Mouse (Mus musculus): ENCODE data around the gene Lhb. TPM values are rescaled to one million over a fixed set of nuclear protein-coding genes. Genes with fewer than 3 reads are reported as not detected.
"Not testable (repeated sequence)": the region's sequence is repeated elsewhere in the genome, so short reads cannot be mapped to it uniquely, and the experiment has no call there.

Lhb gene
- polyA plus RNA-seq, 1 experiment from 2014 or later, result not detected

DNA sequence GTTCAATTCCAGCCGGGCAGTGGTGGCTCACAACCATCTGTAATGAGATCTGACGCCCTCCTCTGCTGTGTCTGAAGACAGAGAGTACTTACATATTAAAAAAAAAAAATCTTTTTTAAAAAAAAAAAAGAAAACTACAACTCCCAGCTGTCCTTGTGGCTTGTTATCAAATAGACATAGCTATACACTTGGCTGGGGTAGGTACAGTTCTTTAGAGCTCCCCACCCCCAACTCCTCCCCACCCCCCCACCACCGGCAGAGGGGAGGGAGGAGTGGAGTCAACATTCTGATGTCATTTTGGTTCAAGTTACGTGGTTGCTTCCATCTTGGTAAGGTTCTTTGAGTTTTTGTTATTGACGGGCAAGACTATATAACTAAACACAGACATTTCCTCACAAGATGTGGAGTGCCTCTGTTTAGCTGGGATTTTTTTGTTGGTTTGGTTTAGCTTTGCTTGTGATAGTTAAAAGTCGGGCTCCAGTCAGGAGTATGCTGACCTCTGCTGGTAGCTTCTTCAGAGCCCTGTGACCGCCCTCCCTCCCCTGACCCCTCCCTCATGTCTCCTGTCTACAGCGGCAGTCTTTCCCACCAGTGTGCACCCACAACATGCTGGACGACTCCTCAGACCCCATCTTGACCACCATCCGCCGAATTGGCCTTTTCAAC, 26.8 kb downstream of the Lhb start:
- H3K9me3 ChIP-seq, result no peaks in the 10 kb centered on the region
- peak overlapping the region; percentile 37 for H3K4me3 ChIP-seq
- H3K27me3 ChIP-seq (ENCODE audit: insufficient read depth, poor library complexity, severe bottlenecking), result no peaks in the 10 kb centered on the region
- 21% methylated on average over 11 of the region's 11 CpGs for WGBS
- peak overlapping the region; percentile 47; the same call in 1 of the 2 replicates for H3K27ac ChIP-seq
- H3K4me1 ChIP-seq, result peaks cover 18% of the 10 kb centered on the region
- DNase-seq (ENCODE audit: low spot score), result no peak
- peaks cover 80% of the 10 kb centered on the region for H3K36me3 ChIP-seq

DNA sequence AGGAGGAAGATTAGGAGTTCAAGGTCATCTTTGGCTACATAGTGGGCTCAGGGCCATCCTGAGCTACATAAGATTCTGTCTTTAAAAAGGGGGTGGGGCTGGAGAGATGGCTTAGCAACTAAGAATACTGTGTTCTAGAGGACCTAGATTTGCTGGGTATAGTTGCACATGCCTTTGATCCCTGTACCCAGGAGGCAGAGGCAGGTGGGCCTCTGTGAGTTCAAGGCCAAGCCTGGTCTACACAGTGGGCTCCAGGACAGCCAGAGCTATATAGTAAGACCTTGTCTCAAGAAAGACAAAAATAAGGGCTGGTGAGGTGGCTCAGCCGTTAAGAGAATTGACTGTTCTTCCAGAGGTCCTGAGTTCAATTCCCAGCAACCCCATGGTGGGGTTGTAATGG, 29.4 kb downstream of the Lhb start:
- Histone ChIP-seq H3K9me3 (no peaks in the 10 kb centered on the region), H3K4me3 (no peak overlapping the region), H3K27me3 (ENCODE audit: insufficient read depth, poor library complexity, severe bottlenecking) (no peaks in the 10 kb centered on the region), H3K4me1 (peaks cover 11% of the 10 kb centered on the region; the same call in 1 of the 2 replicates), H3K36me3 (peaks cover 79% of the 10 kb centered on the region), H3K27ac (no peak overlapping the region)
- no peak for DNase-seq (ENCODE audit: low spot score)
- WGBS, result 88% methylated on average over 1 of the region's 1 CpGs

DNA sequence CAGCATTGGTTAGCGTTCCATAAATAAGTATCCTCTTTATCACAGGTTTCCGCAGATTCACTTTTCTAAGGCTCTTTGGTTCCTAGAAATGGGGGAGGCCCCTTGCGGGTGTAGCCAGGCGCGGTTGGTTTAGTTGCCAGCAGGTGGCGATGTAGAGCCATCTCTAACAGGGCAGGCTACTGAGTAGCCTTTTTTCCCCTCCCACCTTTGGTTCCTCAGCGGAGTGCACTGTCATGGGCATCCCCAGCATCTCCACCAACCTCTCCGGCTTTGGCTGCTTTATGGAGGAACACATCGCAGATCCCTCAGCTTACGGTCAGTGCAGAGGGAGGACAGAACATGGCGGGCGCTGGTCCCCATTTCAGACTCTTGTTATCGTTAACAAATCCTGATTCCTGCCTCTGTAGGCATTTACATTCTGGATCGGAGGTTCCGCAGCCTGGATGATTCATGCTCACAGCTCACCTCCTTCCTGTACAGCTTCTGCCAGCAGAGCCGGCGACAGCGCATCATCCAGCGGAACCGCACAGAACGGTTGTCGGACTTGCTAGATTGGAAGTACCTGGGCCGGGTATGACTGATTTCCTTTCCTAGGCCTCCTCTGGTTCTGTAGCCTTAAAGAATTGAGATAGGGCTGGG, 30.8 kb downstream of the Lhb start:
- Histone ChIP-seq H3K36me3 (peaks cover 79% of the 10 kb centered on the region), H3K9me3 (no peaks in the 10 kb centered on the region)
- 52% methylated on average over 23 of the region's 23 CpGs for WGBS

DNA sequence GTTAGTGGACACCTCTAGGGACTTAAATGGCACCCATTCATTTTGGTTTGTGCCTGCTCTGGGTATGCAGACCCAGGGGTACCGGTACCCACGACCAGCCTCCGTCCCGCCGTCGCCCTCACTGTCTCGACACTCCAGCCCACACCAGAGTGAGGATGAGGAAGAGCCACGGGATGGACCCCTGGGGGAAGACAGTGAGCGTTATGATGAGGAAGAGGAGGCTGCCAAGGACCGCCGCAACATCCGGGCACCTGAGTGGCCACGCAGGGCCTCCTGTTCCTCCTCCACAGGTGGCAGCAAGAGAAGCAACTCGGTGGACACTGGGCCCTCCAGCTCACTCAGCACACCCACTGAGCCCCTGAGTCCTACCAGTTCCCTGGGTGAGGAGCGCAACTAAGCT, 34.4 kb downstream of the Lhb start:
- no peak for DNase-seq (ENCODE audit: low spot score)
- Histone ChIP-seq H3K9me3 (no peaks in the 10 kb centered on the region), H3K36me3 (peaks cover 77% of the 10 kb centered on the region), H3K27ac (no peak overlapping the region), H3K27me3 (ENCODE audit: insufficient read depth, poor library complexity, severe bottlenecking) (no peaks in the 10 kb centered on the region), H3K4me1 (peaks cover 29% of the 10 kb centered on the region), H3K4me3 (no peak overlapping the region)
- 84% methylated on average over 15 of the region's 15 CpGs for WGBS

More for the DNA sequence above, 30.8 kb downstream of the Lhb start:
- no peaks in the 10 kb centered on the region for H3K27me3 ChIP-seq (ENCODE audit: insufficient read depth, poor library complexity, severe bottlenecking)
- no peak overlapping the region for H3K4me3 ChIP-seq
- H3K27ac ChIP-seq, result no peak overlapping the region
- peak; percentile 92 for DNase-seq (ENCODE audit: low spot score)
- H3K4me1 ChIP-seq, result peaks cover 14% of the 10 kb centered on the region; the same call in 1 of the 2 replicates

DNA sequence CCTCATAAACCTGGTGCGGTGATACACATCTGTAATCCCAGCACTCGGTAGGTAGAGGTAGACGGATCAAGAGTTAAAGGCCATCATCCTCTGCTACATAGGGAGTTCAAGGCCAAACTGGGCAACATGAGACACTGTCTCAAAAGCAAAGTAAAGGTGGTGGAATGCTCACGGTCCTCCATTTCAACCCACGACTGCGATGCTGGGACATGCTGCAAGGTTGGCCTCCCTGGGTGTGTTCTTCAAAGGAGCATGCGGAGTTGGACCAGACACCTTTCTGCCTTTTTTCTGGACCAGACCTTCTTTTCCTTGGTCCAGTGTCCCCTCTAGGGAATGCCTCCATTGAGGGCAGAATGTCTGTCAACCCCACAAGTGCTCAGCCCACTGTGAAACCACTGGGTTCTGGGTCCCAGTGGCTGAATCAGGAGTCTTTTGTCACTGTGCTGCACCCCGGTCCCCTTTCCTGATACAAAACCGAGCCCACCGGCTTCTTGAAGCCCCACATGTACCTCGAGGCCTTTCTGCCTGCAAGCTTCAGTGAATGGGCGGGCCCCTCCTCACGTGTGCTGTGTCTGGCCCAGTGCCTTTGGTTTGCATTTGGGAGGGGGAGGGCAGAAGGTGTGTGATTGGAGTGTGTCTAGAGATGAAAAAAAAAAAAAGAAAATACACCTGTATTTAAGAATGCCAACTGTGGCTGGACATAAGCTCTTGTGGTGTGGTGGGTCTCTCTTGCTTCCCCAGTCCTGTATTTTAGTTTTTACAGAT, 35.5 kb downstream of the Lhb start:
- peaks cover 75% of the 10 kb centered on the region for H3K36me3 ChIP-seq
- WGBS, result 73% methylated on average over 13 of the region's 13 CpGs
- no peak overlapping the region; the same call in 1 of the 2 replicates for H3K27ac ChIP-seq
- H3K4me1 ChIP-seq, result peaks cover 40% of the 10 kb centered on the region
- DNase-seq (ENCODE audit: low spot score), result no peak
- no peaks in the 10 kb centered on the region for H3K9me3 ChIP-seq
- H3K4me3 ChIP-seq, result no peak overlapping the region
- H3K27me3 ChIP-seq (ENCODE audit: insufficient read depth, poor library complexity, severe bottlenecking), result no peaks in the 10 kb centered on the region

DNA sequence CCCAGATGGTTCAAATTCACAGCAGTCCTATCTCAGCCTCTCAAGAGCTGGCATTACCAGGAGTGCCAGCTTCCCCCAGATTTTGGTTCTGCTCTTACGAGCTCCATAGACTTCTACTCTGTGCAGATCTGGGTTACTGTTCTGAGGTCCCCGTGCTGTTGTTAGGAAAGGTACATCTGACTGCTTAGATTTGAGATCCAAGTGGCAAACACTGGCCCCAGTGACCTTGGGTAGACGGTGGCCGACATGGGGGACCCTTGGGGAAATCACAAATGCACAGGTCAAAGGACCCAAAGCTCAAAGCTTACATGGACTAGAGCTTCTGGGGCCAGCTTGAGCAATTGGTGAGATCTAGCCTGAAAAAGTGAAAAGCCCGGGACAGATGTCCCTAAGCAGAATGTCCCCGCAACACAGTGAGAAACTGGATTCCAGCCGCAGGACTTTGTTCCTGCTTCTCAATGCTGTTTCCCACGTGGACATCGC, 36.1 kb downstream of the Lhb start:
- peak overlapping the region; percentile 43; the same call in 1 of the 2 replicates for H3K27ac ChIP-seq

DNA sequence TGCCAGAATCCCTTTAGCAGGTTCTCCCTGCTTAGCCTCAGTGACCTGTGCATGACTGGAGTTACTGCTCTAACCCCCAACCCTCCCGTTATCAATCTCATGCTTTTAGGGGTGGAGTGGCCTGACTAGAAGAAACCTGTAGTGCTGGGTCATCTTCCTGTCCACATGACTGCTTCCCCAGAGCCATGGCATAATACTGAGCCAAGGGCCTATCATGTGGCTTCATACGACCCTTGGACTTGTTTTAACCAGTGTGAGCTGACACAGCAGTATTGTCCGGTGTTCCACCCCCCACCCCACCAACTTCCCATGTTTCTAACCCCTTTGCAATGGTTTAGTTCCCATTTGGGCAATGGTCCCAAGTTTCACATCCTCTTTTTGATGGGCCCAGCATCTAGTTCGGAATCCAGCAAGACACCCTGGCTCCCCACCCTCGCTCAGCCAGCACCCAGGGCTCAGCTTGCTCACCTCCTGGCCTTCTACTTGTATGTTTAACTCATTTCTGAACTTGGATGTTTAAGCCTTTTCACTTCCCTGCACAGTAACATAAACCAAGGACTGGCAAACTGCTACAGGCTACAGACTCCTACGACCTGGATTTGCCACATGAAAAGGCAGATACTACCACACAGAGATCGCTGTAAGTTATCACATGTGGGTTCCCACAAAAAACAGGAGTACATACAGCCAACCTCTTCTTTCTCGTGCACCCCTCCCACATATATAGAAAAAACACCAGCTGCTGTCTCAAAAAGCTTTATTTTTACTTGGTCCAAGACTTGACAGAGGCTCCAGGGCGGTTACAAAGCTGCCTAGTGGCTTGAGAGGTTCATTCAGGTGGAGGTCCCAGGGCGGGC, 36.8 kb downstream of the Lhb start:
- peaks cover 72% of the 10 kb centered on the region for H3K36me3 ChIP-seq

More for the DNA sequence above, 36.1 kb downstream of the Lhb start:
- peaks cover 73% of the 10 kb centered on the region for H3K36me3 ChIP-seq
- 47% methylated on average over 9 of the region's 9 CpGs for WGBS
- peaks cover 42% of the 10 kb centered on the region for H3K4me1 ChIP-seq
- peak overlapping the region; percentile 79; the same call in 1 of the 2 replicates for H3K4me3 ChIP-seq
- H3K27me3 ChIP-seq (ENCODE audit: insufficient read depth, poor library complexity, severe bottlenecking), result no peaks in the 10 kb centered on the region
- DNase-seq (ENCODE audit: low spot score), result no peak
- H3K9me3 ChIP-seq, result no peaks in the 10 kb centered on the region

DNA sequence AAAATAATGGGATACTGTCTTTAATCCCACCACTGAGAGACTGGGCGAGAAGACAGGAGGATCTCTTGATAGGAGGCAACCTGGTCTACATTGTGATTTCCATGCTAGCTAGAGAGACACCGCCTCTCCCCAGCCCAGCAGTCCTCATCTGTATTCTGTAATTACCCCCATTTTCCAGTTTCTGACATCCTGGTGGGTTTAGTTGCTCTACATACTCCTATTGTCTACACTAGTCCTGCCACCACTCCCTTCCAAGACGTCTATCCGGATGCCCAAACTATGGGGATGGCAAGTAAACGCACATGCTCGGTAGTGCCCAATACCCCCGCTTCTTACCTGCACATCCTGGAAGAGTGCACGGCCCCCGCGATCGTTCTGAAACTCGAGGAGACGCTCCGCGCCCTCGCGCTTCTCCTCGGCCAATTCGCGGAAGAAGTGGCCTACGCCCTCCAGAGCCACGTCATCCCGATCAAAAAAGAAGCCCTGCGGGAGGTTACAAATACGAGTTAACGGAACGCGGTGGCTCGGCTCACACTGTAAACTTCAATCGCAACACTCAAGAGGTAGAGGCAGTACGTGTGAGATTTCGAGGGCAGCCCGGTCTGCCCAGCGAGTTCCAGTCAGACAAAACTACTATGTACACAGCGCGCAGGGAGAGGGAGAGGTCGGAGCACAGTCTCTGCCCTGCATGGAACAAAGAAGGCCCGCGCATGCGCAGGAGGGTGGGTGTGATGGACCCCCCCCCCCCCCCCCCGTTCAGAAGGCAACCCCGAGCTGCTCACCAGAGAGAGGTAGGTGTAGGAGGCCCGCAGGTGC, 38.3 kb downstream of the Lhb start:
- H3K4me3 ChIP-seq, result peak overlapping the region; percentile 79
- no peaks in the 10 kb centered on the region for H3K27me3 ChIP-seq (ENCODE audit: insufficient read depth, poor library complexity, severe bottlenecking)
- no peaks in the 10 kb centered on the region for H3K9me3 ChIP-seq
- peak; percentile 92 for DNase-seq (ENCODE audit: low spot score)
- peak overlapping the region; percentile 94 for H3K27ac ChIP-seq
- peaks cover 43% of the 10 kb centered on the region for H3K4me1 ChIP-seq
- 1% methylated on average over 43 of the region's 43 CpGs for WGBS
- H3K36me3 ChIP-seq, result peaks cover 72% of the 10 kb centered on the region

More for the DNA sequence above, 36.8 kb downstream of the Lhb start:
- no peaks in the 10 kb centered on the region for H3K27me3 ChIP-seq (ENCODE audit: insufficient read depth, poor library complexity, severe bottlenecking)
- H3K9me3 ChIP-seq, result no peaks in the 10 kb centered on the region
- no peak for DNase-seq (ENCODE audit: low spot score)
- peaks cover 43% of the 10 kb centered on the region for H3K4me1 ChIP-seq
- peak overlapping the region; percentile 79 for H3K4me3 ChIP-seq
- peak overlapping the region; percentile 94 for H3K27ac ChIP-seq
- WGBS, result 61% methylated on average over 9 of the region's 10 CpGs

DNA sequence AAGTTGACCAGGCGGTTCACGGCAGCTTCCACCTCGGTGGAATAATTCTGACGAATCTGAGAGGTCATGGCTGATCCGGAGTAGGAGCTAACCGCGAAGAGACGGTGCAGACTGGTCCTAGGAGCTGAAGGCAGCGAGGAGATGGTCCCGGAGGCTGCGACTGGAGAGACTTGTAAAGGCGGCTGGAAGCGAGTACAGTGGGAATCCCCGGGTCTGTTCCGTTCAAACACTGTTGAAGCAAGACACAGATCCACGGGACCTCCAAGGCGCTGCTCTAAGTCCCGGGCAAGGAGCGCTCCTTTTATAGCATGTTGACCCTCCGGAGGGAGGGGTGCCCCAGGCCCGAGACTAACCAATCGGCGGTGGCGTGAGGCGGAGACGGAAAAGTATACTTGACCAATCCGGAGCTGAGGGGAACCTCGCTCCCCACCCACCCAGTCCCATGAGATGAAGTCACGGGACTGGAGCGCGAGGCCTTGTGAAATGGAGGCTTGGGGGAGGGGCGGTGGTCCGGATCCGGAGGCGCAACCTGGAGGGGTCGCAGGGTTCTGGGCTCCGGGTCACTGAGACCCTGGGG, 39.0 kb downstream of the Lhb start, which contains the start of gene Ftl1:
Gene Ftl1 (minus strand): TSS at position 321 of the 577 bp plus-strand sequence.
- under 1% methylated on average over 37 of the region's 37 CpGs for WGBS
- DNase-seq (ENCODE audit: low spot score), result peak; percentile 100
- Histone ChIP-seq H3K4me3 (peak within 1 kb of the TSS; percentile 79), H3K4me1 (peaks cover 43% of the 10 kb centered on the region), H3K27ac (peak within 1 kb of the TSS; percentile 94), H3K36me3 (peaks cover 71% of the 10 kb centered on the region)
- not testable (repeated sequence) for H3K27me3 ChIP-seq (ENCODE audit: insufficient read depth, poor library complexity, severe bottlenecking); H3K9me3 ChIP-seq

DNA sequence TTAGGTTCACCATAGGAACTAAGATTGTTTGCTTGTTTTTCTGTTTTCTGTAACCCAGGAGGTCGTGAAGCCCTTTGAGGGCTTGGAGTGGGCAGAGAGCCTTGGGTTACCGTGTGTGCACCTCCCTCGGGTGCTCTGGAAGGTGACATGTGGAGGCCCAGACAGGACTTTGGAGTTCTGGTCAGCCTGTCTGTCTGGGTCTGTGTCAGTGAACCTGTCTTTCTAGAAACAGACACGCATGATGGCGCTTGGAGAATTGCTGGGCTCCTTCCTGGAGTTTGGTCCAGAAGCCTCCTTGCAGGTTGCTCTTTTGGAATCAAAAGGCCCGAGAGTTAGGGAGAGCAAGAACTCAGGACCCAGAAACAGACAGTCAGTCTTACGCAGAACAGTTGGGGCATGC, 39.8 kb downstream of the Lhb start:
- H3K4me3 ChIP-seq, result peak overlapping the region; percentile 79
- no peak for DNase-seq (ENCODE audit: low spot score)
- H3K27ac ChIP-seq, result peak overlapping the region; percentile 94
- H3K36me3 ChIP-seq, result peaks cover 71% of the 10 kb centered on the region
- H3K27me3 ChIP-seq (ENCODE audit: insufficient read depth, poor library complexity, severe bottlenecking), result no peaks in the 10 kb centered on the region
- H3K9me3 ChIP-seq, result no peaks in the 10 kb centered on the region
- 67% methylated on average over 7 of the region's 7 CpGs for WGBS
- H3K4me1 ChIP-seq, result peaks cover 45% of the 10 kb centered on the region

DNA sequence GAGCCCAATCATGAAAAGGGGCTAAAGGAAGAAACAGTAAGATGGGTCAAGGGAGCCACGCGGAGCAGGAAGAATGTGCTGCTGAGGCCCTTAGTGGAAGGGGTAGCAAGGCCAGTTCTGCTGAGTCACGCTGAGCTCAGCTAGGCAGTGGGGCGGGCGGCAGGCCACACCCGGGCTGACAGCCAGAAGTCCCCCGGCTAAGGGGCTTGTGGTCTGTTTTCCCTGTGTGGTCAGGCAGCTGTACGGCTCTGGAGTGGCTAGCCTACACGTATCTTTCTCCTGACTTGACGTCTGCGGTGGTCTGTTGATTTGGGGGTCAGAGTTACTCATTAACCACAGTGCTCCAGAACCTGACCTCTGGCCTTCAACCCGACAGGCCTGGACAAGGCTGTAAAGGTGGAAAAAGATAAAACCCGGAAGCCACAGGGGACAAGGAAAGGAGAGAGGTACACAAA, 40.3 kb downstream of the Lhb start:
- Histone ChIP-seq H3K4me1 (peaks cover 50% of the 10 kb centered on the region), H3K9me3 (no peaks in the 10 kb centered on the region), H3K27ac (peak overlapping the region; percentile 94), H3K27me3 (ENCODE audit: insufficient read depth, poor library complexity, severe bottlenecking) (no peaks in the 10 kb centered on the region), H3K36me3 (peaks cover 69% of the 10 kb centered on the region), H3K4me3 (peak overlapping the region; percentile 79)
- WGBS, result 17% methylated on average over 13 of the region's 13 CpGs
- DNase-seq (ENCODE audit: low spot score), result peak; percentile 94
